Mouse (Mus musculus) hindbrain, embryonic 10.5 days (tissue): ENCODE results near the gene Gse1. TPM values are rescaled to one million over a fixed set of nuclear protein-coding genes. Genes with fewer than 3 reads are reported as not detected.
A peak's percentile ranks its signal among the peaks of the same experiment; 100 is the strongest.

Source experiments
- DNase-seq: peaks from one replicate; pipeline ENCODE4 v3.0.0-alpha.2; 2017; ENCODE audit warnings: low spot score
- H3K27ac ChIP-seq: fragments of 300-500 bp; sonication (generic); 2 replicates; pipeline ENCODE4 v1.5.1; 2016; ENCODE audit warnings: mild to moderate bottlenecking, moderate library complexity
- H3K27me3 ChIP-seq: fragments of 300-500 bp; sonication (generic); 2 replicates; pipeline ENCODE4 v1.6.1; 2016; ENCODE audit warnings: mild to moderate bottlenecking; ENCODE audit not compliant: poor library complexity, insufficient read depth, severe bottlenecking
- H3K36me3 ChIP-seq: fragments of 300-500 bp; sonication (generic); 2 replicates; pipeline ENCODE4 v1.6.1; 2016; ENCODE audit warnings: mild to moderate bottlenecking, moderate library complexity
- H3K4me1 ChIP-seq: fragments of 300-500 bp; sonication (generic); replicated peaks from 2 replicates; pipeline ENCODE4 v1.6.1; 2016; ENCODE audit warnings: mild to moderate bottlenecking
- H3K4me3 ChIP-seq: fragments of 300-500 bp; sonication (generic); 2 replicates; pipeline ENCODE4 v1.5.1; 2016; ENCODE audit warnings: mild to moderate bottlenecking, moderate library complexity
- H3K9me3 ChIP-seq: fragments of 300-500 bp; sonication (generic); 2 replicates; pipeline ENCODE4 v1.6.1; 2016; ENCODE audit warnings: mild to moderate bottlenecking, moderate library complexity
- WGBS: fragments of 180-500 bp; shearing (Covaris S2); methylation state at CpG from one replicate; pipeline ENCODE4 v1.1.7; 2016; 5-methylcytosine and 5-hydroxymethylcytosine counted together
- polyA plus RNA-seq: library from polyadenylated mRNA; unstranded; fragments of >200 nt; fragmentation: Nextera tagmentation; extraction: Ambion mirVana; gene quantifications from 2 replicates; pipeline ENCODE4 v1.2.1, GENCODE M21; 2016

Gse1 gene
- polyA plus RNA-seq, 1 experiment from 2014 or later, result 22.9 TPM

DNA sequence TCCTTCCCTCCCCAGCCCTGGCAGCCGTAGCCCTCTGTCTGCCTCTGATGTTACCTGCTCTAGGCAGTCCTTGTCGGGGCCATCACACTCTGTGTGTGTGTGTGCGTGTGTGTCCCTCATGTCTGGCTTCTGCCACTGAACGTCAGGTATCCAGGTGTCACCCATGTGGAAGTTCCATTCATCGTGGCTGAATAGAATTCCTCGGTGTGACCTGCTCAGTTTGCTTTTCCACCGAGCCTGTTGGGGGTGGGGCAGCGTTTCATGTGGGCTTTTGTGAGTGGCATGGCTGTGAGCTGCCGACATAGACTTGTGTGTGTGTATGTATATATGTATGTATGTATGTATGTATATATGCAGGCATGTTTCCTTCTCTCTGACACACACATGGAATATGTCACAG, 57.6 kb downstream of the Gse1 start:
- 78% methylated on average over 9 of the region's 9 CpGs for WGBS
- peaks cover 47% of the 10 kb centered on the region for H3K27me3 ChIP-seq
- H3K36me3 ChIP-seq, result no peaks in the 10 kb centered on the region
- no peak overlapping the region for H3K4me3 ChIP-seq
- H3K4me1 ChIP-seq, result peaks cover 92% of the 10 kb centered on the region
- no peaks in the 10 kb centered on the region for H3K9me3 ChIP-seq
- DNase-seq, result no peak
- H3K27ac ChIP-seq, result 0 out of 2 replicates have a peak overlapping the region, but pooled peaks have one; percentile 50

DNA sequence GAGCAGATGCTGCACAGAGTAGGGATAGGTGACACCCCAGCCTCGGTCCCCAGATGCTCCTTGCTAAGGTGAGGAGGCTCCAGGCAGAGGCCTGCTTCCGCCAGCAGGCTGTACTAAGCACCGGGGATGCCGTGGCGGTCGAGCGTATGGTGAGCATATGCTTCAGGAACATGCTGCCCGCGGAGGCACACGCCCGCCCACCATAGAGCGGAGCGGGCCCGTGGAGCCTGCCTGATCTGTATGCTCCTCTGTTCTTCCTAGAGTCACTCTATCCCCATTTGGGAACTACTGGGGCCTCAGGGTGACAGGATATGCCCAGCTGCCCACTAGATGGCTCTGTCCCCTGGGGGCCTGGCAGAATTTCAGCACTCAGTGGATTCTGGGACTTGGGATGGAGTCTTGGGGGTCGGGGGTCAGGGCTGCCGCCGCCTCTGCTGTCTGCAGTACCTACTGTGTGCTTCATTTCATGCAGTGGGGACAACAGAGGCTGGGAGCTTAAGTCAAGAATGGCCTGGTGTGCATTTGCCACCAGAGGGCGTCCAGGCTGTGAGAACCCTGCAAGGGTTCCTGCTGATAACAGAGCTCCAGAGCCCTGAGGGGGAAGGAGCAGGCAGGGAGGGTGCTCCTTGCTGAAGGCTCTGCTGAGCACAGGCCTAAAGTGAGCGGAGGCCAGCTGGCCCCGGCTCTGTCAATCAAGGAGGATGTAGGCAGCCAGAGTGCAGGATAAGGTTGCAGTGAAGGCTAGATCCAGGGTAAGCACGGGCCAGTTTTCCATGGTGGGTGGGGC, 60.1 kb downstream of the Gse1 start:
- H3K4me3 ChIP-seq, result no peak overlapping the region
- H3K9me3 ChIP-seq, result no peaks in the 10 kb centered on the region
- H3K27me3 ChIP-seq, result peaks cover 54% of the 10 kb centered on the region
- DNase-seq, result peak; percentile 67
- 39% methylated on average over 21 of the region's 21 CpGs for WGBS
- peak overlapping the region; percentile 83 for H3K27ac ChIP-seq
- no peaks in the 10 kb centered on the region for H3K36me3 ChIP-seq
- peaks cover 94% of the 10 kb centered on the region for H3K4me1 ChIP-seq

DNA sequence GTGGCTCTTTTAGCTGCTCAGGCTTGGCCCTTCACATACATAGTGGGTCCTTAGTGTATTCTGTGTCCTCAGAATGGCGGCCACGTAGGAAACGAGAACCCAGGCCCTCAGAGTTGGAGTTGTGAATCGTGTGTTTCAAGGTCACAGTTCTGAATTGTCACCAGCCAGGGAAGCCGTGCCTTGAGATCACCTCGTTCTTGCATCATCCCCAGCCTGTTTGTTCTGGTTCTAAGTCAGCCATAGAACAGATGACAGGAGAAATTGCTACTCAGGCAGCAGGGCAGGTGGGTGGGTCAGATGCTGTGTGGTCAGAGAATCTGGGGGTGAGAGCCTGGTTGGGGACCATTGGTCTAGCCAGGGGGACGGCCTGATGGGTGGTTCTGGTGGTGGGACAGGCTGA, 60.9 kb downstream of the Gse1 start:
- no peak overlapping the region for H3K4me3 ChIP-seq
- DNase-seq, result no peak
- H3K4me1 ChIP-seq, result peaks cover 94% of the 10 kb centered on the region
- peak overlapping the region; percentile 83 for H3K27ac ChIP-seq
- H3K9me3 ChIP-seq, result no peaks in the 10 kb centered on the region
- peaks cover 55% of the 10 kb centered on the region for H3K27me3 ChIP-seq
- WGBS, result 86% methylated on average over 7 of the region's 7 CpGs
- H3K36me3 ChIP-seq, result no peaks in the 10 kb centered on the region

DNA sequence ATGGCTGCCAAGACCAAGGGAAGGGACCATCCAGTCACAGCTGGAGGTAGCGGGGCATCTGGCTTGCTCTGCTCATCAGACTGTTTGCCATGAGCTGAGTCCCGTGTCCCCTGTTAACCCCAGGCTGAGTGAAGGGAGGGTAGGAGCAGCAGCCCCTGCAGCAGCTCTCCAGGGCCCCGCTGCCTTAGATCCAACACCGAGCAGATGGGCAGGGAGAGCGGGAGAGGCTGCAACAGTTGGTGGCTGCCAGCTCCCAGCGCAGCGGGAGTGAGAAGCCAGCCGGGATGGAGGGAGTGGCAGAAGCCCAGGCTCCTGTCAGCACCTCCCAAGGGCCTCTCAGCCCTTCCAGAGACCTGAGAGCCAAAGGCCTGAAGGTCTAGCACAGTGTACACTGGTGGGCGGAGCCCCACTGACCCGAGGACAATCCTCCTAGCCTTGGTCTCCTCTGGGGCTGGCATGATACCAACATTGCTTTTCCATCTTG, 61.5 kb downstream of the Gse1 start:
- Histone ChIP-seq H3K4me1 (peaks cover 94% of the 10 kb centered on the region), H3K36me3 (no peaks in the 10 kb centered on the region), H3K27ac (peak overlapping the region; percentile 83), H3K9me3 (no peaks in the 10 kb centered on the region), H3K27me3 (peaks cover 59% of the 10 kb centered on the region), H3K4me3 (no peak overlapping the region)
- DNase-seq, result no peak
- WGBS, result 39% methylated on average over 10 of the region's 10 CpGs

DNA sequence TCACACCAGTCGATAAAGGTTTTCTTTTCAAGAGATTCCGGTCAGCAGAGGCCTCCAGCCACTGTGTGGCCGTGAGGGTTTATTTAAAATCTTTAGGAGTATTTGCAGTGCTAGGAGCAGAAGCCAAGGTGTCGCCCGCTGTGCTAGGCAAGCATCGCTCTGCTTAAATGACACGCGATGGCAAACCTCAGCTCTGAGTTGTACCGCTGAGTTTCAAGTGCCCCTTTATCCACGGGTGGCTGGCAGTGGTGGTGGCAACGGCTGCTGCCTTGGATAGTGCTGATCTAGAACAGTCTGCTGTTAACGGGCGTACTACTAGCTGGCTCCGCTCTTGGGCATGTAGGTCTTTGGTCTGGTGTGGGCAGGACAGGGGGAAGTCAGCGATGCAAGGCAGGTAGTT, 62.4 kb downstream of the Gse1 start:
- Histone ChIP-seq H3K9me3 (no peaks in the 10 kb centered on the region), H3K4me1 (peaks cover 94% of the 10 kb centered on the region), H3K27me3 (peaks cover 57% of the 10 kb centered on the region), H3K4me3 (no peak overlapping the region), H3K27ac (peak overlapping the region; percentile 83), H3K36me3 (no peaks in the 10 kb centered on the region)
- DNase-seq, result no peak
- 71% methylated on average over 15 of the region's 15 CpGs for WGBS

DNA sequence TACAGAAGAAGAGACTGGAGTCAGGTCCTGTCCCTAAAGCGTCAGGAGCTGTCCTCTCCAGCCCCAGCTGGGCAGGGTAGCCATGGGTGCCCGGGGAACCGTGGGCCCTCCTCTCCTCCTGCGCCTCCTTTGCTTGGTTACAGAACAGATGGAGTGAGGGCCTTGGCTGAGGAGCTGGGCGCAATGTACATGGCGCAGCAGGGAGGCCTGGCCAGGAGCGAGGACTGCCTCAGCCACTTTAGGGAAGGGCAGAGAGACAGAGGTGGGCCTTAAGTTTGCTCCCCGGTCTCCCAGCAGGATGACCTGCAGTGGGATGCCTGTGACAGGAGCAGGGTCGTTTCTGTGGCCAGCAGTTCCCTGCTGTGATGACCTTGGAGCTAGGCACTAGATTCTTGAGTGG, 63.4 kb downstream of the Gse1 start:
- DNase-seq, result no peak
- Histone ChIP-seq H3K27me3 (peaks cover 50% of the 10 kb centered on the region), H3K9me3 (no peaks in the 10 kb centered on the region), H3K27ac (peak overlapping the region; percentile 89), H3K4me3 (no peak overlapping the region), H3K4me1 (peaks cover 94% of the 10 kb centered on the region), H3K36me3 (no peaks in the 10 kb centered on the region)
- WGBS, result 83% methylated on average over 9 of the region's 9 CpGs

DNA sequence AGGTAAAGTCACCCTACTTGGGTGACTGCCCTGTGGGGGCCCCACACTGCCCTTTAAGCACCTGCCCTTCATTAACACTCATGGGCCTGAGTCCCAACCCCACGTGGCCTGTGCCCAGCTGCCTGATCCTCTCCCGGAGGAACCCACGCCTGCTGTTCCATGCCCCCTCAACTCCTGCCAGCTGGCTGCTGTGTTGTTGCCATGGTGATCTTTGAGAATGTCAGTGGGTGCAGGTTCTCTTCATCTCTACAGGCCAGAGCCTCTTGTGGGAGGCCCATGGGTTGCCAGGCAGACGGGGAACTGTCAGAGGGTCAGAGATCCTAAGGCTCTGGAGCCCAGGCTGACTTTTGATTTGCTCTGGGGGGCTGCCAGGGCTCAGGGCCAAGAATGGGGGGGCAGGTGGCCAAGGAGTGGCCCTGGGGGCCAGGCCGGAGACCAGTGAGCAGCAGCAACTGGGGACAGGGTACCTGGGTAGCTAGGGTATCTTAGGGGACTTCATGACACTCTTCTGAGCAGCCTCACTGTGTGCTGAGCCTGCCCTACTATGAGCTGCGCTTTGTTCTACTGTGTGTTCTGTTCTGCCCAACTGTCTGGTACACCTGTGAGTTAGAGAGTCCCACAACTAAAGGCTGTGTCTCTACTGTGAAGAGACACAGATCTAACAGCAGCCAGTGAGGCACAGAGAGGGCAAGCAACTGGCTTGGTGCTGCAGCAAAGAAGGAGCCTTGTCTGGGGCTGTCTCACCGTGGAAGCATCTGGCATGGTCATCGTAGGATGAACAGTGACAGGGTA, 64.3 kb downstream of the Gse1 start:
- no peak for DNase-seq
- Histone ChIP-seq H3K36me3 (no peaks in the 10 kb centered on the region), H3K4me3 (peak overlapping the region; percentile 29), H3K27me3 (peaks cover 53% of the 10 kb centered on the region), H3K27ac (peak overlapping the region; percentile 89), H3K9me3 (no peaks in the 10 kb centered on the region), H3K4me1 (peaks cover 100% of the 10 kb centered on the region)
- WGBS, result 50% methylated on average over 8 of the region's 8 CpGs

DNA sequence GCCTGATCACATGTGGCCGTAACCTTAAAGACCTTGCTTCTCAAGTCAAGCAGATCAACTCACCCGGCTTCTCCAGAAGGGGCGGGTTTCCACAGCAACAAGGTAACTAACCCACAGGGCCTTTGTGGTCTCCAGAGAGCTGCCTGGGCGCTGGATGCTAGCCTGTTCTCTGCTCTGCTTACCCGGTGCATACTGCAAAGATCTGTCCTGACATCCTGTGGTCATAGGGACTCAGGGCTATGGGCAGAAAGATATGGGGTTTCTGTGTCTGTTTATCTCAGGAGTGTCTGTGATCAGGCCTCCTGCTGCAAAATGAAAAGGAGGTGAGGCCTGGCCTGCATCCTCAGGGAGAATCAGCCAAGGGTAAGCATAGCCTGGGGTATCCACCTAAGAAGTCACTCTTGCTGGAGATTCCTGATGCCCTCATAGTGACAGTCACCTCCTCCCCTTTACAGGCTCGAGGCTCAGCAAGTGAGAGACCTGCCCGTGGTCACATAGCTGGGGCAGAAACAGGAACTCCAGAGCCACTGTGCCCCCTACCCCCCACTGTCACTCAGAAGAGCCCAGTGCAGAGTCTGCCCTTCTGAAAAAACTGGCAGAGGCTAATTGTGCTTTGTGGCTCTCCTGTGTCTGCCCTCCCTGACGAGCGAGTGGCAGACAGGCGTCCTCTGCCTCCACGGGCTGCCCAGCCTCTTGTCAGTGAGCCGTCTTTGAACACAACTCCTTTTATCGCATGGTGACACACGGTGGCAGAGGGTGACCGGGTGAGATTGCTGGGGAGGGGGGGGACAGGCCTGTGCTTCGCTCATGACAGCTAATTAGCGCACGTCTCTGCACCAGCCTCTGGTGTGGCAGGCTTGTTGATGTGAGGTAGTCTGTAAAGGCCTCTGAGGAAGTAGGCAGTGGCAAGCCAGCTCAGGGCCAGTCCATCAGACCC, 65.4 kb downstream of the Gse1 start:
- DNase-seq, result no peak
- peaks cover 53% of the 10 kb centered on the region for H3K27me3 ChIP-seq
- H3K27ac ChIP-seq, result peak overlapping the region; percentile 89
- peaks cover 100% of the 10 kb centered on the region for H3K4me1 ChIP-seq
- 18% methylated on average over 18 of the region's 18 CpGs for WGBS
- no peaks in the 10 kb centered on the region for H3K36me3 ChIP-seq
- peak overlapping the region; percentile 29; the same call in 1 of the 2 replicates for H3K4me3 ChIP-seq
- no peaks in the 10 kb centered on the region for H3K9me3 ChIP-seq

DNA sequence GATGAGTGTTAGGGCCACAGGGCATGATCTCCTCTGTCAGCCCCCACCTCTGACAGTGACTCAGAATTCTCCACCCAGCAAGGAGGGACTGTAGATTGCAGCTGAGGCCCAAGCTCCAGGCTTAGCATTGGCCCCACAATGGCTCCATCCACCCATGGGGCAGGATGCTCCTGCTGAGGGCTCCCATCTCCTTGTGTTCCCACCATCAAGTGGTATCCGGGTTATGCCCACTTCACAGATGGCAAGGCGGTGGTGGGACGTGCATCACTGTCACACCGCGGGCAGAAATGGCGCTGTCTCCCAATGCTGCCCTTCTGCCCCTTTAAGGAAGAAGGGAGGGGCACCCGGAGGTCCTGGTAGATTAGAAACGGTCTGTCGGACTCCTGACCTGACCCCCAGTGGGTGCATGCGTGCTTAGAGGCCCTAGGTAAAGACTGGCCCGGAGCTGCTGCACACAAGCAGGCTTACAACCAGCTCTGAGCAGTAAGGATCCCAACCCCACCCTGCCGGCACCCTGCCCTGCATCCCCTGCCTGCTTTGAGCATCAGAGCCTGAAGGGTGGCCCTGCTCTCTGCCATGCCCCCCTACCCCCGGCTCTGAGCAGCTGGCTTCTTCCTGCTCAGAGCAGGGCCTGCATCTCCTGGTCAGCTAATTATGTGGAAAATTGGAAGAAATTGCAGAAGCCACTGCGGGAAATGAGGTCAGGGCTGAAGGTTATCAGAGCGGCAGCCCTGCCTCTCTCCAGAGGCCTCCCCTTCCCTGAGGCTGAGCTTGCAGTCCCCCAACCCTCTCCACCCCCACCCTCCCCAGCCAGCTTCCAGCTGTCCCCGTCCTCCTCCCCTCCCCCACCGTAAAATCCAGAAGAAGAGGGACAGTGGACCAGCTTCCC, 67.0 kb downstream of the Gse1 start:
- H3K9me3 ChIP-seq, result no peaks in the 10 kb centered on the region
- 13% methylated on average over 17 of the region's 17 CpGs for WGBS
- H3K36me3 ChIP-seq, result no peaks in the 10 kb centered on the region
- peaks cover 97% of the 10 kb centered on the region for H3K4me1 ChIP-seq
- H3K27me3 ChIP-seq, result peaks cover 56% of the 10 kb centered on the region
- peak overlapping the region; percentile 32 for H3K4me3 ChIP-seq
- peak; percentile 74 for DNase-seq
- peak overlapping the region; percentile 89 for H3K27ac ChIP-seq

DNA sequence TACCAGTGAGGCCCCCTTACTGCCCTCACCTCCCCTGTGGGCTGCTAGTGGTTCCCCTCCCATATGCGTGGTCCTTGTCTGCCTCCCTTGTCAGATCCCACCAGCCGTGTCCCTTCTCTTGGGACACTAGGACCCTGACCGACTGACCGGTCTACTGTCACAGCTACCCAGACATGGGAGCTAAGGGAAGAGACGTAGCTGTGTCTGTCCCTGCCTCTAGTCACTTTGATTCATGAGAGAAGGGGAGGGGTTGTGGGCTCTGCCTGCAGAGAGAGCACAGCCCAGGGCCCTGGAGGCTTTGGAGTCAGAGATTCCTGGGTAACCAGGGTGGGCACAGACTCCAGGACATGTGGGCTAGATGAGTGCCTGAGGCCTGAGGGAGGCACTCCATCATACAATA, 68.7 kb downstream of the Gse1 start:
- H3K9me3 ChIP-seq, result no peaks in the 10 kb centered on the region
- no peak for DNase-seq
- WGBS, result 30% methylated on average over 5 of the region's 5 CpGs
- peaks cover 56% of the 10 kb centered on the region for H3K27me3 ChIP-seq
- H3K27ac ChIP-seq, result peak overlapping the region; percentile 89
- peaks cover 90% of the 10 kb centered on the region for H3K4me1 ChIP-seq
- 0 out of 2 replicates have a peak overlapping the region, but pooled peaks have one; percentile 9 for H3K4me3 ChIP-seq
- H3K36me3 ChIP-seq, result no peaks in the 10 kb centered on the region

DNA sequence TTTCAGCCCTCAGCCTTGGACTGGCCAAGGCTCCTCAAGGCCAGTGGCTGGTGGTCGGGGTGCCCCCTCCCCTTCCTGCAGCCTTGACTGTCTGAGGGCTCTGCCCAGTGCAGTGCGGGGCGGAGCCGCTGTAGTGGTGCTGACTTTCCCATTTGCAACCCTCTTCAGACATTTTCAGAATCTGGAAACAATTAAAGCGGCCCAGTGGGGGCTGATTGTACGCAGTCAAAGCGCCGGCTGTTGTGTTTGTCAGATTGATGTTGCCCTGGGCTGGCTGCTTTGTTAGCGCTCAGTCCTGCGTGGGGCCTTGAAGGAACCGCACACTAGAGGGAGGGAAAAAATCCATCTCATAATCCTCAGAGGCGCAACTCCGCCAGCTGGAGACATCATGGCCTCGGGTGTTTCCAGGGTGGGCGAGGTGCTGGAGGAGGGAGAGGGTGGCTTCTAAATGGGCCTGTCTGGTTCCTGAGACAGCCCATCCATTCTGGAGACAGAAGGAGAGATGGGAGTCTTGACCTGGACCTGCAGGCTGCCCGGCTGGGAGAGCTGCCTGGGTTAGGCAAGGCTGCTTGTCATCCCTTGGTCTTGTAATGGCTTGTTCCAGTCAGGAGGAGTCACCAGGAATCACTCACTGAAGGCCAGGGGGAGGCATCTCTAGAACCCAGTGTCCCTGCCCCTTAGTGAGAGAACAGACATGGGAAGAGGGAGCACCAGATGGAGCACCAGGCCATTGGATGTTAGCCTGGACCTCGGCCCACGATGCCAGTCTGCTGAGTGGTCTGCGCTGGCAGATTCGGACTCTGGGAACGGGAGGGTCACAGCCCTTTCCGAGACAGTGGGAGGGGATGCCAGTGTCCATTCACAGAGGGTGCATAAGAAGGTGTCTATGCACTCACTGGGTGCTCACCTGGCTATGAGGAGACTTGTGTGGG, 70.6 kb downstream of the Gse1 start:
- Histone ChIP-seq H3K9me3 (no peaks in the 10 kb centered on the region), H3K36me3 (no peaks in the 10 kb centered on the region), H3K4me1 (peaks cover 87% of the 10 kb centered on the region), H3K4me3 (peak overlapping the region; percentile 20), H3K27me3 (peaks cover 56% of the 10 kb centered on the region), H3K27ac (peak overlapping the region; percentile 88)
- DNase-seq, result peak; percentile 78
- WGBS, result 29% methylated on average over 22 of the region's 22 CpGs
